Mouse (Mus musculus) kidney, embryonic 15.5 days (tissue): ENCODE data around the gene Fnbp1. TPM values are rescaled to one million over a fixed set of nuclear protein-coding genes. Genes with fewer than 3 reads are reported as not detected.

Experiments used
- ATAC-seq: fragments of 200-750 bp; cut with Nextera tagmentation; replicated peaks from 2 replicates; pipeline ENCODE4 v1.8.0; 2017; ENCODE audit warnings: moderate TSS enrichment; ENCODE audit not compliant: low FRiP score
- H3K27ac ChIP-seq: fragments of 300-500 bp; sonication (generic); 2 replicates; pipeline ENCODE4 v1.5.1; 2015; ENCODE audit warnings: mild to moderate bottlenecking, inconsistent platforms
- H3K27me3 ChIP-seq: fragments of 300-500 bp; sonication (generic); 2 replicates; pipeline ENCODE4 v1.6.1; 2015; ENCODE audit warnings: inconsistent platforms
- H3K36me3 ChIP-seq: fragments of 300-500 bp; sonication (generic); 2 replicates; pipeline ENCODE4 v1.6.1; 2015; ENCODE audit warnings: inconsistent platforms
- H3K4me1 ChIP-seq: fragments of 300-500 bp; sonication (generic); 2 replicates; pipeline ENCODE4 v1.6.1; 2015; ENCODE audit warnings: inconsistent platforms
- H3K4me2 ChIP-seq: fragments of 300-500 bp; sonication (generic); 2 replicates; pipeline ENCODE4 v1.6.1; 2015; ENCODE audit warnings: moderate library complexity, mild to moderate bottlenecking, inconsistent platforms
- H3K4me3 ChIP-seq: fragments of 300-500 bp; sonication (generic); replicated peaks from 2 replicates; pipeline ENCODE4 v1.5.1; 2015; ENCODE audit warnings: mild to moderate bottlenecking, inconsistent platforms
- H3K9ac ChIP-seq: fragments of 300-500 bp; sonication (generic); 2 replicates; pipeline ENCODE4 v1.6.1; 2015; ENCODE audit warnings: mild to moderate bottlenecking, inconsistent platforms
- H3K9me3 ChIP-seq: fragments of 300-500 bp; sonication (generic); replicated peaks from 2 replicates; pipeline ENCODE4 v1.6.1; 2016; ENCODE audit warnings: inconsistent platforms
- WGBS: fragments of 180-500 bp; shearing (Covaris S2); methylation state at CpG from one replicate; pipeline ENCODE4 v1.1.7; 2015; ENCODE audit warnings: mixed read lengths; 5-methylcytosine and 5-hydroxymethylcytosine counted together
- polyA plus RNA-seq: library from polyadenylated mRNA; unstranded; fragments of >200 nt; fragmentation: Nextera tagmentation; extraction: Ambion mirVana; gene quantifications from 2 replicates; pipeline ENCODE4 v1.2.1, GENCODE M21; 2015

The Fnbp1 gene
- polyA plus RNA-seq, 1 experiment from 2014 or later, result 22.4 TPM

DNA sequence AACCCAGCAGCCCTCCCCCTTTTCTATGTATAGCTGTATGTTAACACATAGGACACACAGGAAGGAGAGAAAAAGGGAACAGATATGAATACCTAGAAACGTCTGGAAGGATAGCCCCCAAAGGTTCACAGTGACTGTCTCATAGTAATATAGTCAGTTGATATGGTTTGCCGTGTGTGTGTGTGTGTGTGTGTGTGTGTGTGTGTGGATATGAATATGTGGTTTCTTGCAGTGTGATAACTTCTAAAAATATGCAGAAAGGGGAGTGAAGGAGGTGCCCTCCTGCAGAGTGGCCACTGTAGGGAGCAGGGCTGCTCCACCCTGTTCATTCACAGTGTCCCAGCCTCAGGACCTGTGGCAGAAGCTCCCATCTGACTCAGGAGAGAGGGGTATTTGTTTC is 136.4 kb downstream of the Fnbp1 start:
- Histone ChIP-seq H3K9ac (no peak overlapping the region), H3K27ac (no peak overlapping the region), H3K4me3 (no peak overlapping the region), H3K4me2 (no peak overlapping the region), H3K4me1 (no peaks in the 10 kb centered on the region), H3K9me3 (no peaks in the 10 kb centered on the region), H3K27me3 (no peaks in the 10 kb centered on the region), H3K36me3 (peaks cover 38% of the 10 kb centered on the region)
- ATAC-seq, result no peak
- WGBS, result 89% methylated on average over 2 of the region's 2 CpGs

DNA sequence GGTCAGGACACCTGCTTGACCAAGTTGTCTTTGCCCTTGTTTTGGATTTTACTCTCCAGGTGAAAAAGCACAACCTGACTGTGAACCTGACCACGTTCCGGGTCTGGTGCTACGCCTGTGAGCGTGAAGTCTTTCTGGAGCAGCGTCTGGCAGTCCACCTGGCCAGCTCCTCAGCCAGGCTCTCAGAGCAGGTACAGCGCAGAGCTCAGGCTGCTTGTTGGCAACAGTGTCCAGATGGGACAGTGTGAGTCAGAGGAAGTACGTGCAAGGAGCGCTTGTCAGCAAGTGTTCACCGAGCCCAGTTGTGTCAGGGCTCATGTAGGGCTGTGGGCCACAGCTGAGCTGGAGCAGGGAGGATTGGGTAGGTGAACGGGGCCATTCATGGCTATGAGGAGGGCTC is 139.0 kb downstream of the Fnbp1 start:
- Histone ChIP-seq H3K9ac (no peak overlapping the region), H3K27me3 (no peaks in the 10 kb centered on the region), H3K4me1 (no peaks in the 10 kb centered on the region), H3K27ac (no peak overlapping the region), H3K4me2 (no peak overlapping the region), H3K9me3 (no peaks in the 10 kb centered on the region), H3K4me3 (no peak overlapping the region), H3K36me3 (peaks cover 39% of the 10 kb centered on the region)
- WGBS, result 88% methylated on average over 10 of the region's 10 CpGs
- no peak for ATAC-seq

DNA sequence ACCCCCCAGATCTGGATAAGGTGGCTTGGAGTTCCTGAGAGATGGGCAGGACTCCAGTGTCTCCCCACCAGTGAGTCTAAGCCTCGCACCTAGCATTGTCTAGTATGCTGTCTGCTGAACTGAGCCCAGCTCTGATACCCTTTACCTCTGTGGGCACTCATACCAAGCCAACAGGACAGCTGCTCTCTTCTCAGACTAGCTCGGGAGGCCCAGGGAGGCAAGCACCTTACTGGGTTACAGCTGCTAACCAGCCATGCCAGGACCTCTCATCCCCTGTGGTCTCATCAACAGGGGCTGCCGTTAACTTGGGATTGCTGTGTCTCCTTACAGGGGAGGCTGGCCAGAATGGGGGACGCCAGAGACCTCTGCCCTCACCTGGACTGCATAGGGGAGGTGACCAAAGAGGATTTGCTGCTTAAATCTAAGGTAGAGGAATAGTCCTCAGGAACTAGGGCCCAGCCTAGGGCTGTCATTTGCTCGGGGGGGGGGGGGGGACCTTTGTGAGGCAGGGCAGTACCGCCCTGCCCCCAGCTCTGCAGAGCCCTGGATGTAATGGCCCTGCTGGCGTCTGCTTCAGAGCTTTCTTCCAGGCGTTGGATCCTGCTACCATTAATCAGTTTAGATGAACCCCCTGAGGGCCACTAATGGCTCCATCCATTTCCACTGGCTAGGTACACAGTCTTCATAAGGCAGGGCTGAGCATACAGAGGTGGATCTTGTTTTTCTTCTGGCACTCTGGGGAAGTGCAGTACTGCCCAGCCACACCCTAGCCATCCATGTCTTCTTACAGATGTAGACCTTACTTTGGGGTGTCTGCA is 143.2 kb downstream of the Fnbp1 start:
- Histone ChIP-seq H3K4me1 (peaks cover 13% of the 10 kb centered on the region), H3K4me3 (no peak overlapping the region), H3K27ac (no peak overlapping the region), H3K9me3 (no peaks in the 10 kb centered on the region), H3K9ac (no peak overlapping the region), H3K4me2 (no peak overlapping the region), H3K27me3 (no peaks in the 10 kb centered on the region), H3K36me3 (peaks cover 19% of the 10 kb centered on the region)
- no peak for ATAC-seq
- WGBS, result 51% methylated on average over 8 of the region's 8 CpGs

DNA sequence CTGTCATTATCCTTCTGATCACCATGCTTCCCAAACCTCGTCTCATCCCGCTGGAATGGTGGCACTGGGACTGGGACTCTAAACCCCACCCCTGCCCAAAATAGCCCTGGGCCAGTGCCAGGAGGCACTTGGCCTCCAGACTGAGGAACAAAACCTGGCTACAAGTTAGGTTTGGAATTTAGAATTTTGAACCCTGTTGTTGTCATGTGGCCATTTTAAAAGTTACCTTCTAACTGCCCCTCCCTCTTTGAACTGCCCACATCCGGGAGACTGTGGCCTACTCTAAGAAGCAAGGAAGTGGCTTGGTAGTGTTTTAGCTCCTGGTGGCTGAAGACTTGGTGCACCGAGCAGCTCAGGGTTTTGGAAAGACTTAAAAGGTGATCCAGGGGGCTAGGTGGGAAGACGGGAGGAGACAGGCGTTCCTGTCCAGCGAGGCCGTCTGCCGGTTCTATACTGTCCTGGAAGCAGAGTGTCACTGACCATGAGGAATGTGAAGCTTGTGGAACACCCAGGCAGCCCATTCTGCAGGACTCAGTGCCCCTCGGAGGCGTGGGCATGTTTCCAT is 146.3 kb downstream of the Fnbp1 start:
- peak overlapping the region; percentile 1; the same call in 1 of the 2 replicates for H3K4me2 ChIP-seq
- 0 out of 2 replicates have a peak, but pooled peaks have one; percentile 6 for ATAC-seq

DNA sequence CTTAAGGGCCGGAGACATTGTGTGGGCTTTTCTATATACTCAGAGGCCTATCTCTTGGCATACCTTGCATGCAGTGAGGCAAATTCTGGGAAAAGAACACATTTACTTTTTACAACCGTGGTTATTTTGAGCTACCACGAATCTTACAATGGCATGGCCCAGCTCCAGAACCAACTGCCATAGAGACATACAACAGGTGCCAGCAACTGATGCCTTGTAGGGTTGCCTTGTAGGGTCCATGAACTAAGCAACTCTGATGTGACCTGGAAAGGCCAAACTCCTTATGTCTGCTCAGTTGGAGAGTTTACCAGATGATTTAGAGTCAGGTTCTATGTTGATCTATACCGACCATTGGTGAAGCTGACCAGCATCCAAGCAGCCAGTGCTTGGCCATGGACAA is 147.0 kb downstream of the Fnbp1 start:
- no peak overlapping the region for H3K27ac ChIP-seq
- no peaks in the 10 kb centered on the region for H3K9me3 ChIP-seq
- no peak overlapping the region for H3K4me3 ChIP-seq
- H3K9ac ChIP-seq, result no peak overlapping the region
- peaks cover 5% of the 10 kb centered on the region; the same call in 1 of the 2 replicates for H3K36me3 ChIP-seq
- no peak overlapping the region for H3K4me2 ChIP-seq
- no peak for ATAC-seq
- WGBS, result 90% methylated on average over 4 of the region's 4 CpGs
- H3K4me1 ChIP-seq, result peaks cover 13% of the 10 kb centered on the region
- no peaks in the 10 kb centered on the region for H3K27me3 ChIP-seq

More for the DNA sequence above, 146.3 kb downstream of the Fnbp1 start:
- Histone ChIP-seq H3K27me3 (no peaks in the 10 kb centered on the region), H3K36me3 (peaks cover 11% of the 10 kb centered on the region; the same call in 1 of the 2 replicates), H3K9me3 (no peaks in the 10 kb centered on the region), H3K4me3 (no peak overlapping the region), H3K9ac (no peak overlapping the region), H3K4me1 (peaks cover 13% of the 10 kb centered on the region), H3K27ac (no peak overlapping the region)
- 66% methylated on average over 11 of the region's 11 CpGs for WGBS

DNA sequence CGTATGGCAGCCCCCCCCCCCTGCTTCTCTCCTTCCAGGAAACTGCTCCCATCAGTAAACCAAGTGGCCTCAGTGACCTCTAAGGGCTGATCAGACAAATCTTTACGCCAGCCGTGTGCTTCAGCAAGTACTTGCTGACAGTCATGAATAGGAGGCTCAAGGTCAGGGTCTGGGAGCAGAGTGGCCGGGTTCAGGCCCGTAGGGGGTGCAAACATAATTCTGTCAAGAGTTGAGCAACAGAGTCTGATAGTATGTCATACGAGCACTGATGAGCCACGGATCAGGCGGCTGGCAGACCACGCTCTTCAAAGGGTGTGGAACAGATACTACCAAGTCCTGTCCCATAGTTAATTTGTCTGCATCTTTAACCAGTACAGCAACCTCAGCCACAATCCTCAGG is 151.6 kb downstream of the Fnbp1 start:
- 66% methylated on average over 9 of the region's 9 CpGs for WGBS
- H3K36me3 ChIP-seq, result no peaks in the 10 kb centered on the region
- no peak for ATAC-seq
- H3K9me3 ChIP-seq, result no peaks in the 10 kb centered on the region
- H3K4me1 ChIP-seq, result peaks cover 9% of the 10 kb centered on the region
- no peaks in the 10 kb centered on the region for H3K27me3 ChIP-seq
- no peak overlapping the region for H3K27ac ChIP-seq
- H3K9ac ChIP-seq, result no peak overlapping the region
- no peak overlapping the region for H3K4me3 ChIP-seq
- no peak overlapping the region for H3K4me2 ChIP-seq

DNA sequence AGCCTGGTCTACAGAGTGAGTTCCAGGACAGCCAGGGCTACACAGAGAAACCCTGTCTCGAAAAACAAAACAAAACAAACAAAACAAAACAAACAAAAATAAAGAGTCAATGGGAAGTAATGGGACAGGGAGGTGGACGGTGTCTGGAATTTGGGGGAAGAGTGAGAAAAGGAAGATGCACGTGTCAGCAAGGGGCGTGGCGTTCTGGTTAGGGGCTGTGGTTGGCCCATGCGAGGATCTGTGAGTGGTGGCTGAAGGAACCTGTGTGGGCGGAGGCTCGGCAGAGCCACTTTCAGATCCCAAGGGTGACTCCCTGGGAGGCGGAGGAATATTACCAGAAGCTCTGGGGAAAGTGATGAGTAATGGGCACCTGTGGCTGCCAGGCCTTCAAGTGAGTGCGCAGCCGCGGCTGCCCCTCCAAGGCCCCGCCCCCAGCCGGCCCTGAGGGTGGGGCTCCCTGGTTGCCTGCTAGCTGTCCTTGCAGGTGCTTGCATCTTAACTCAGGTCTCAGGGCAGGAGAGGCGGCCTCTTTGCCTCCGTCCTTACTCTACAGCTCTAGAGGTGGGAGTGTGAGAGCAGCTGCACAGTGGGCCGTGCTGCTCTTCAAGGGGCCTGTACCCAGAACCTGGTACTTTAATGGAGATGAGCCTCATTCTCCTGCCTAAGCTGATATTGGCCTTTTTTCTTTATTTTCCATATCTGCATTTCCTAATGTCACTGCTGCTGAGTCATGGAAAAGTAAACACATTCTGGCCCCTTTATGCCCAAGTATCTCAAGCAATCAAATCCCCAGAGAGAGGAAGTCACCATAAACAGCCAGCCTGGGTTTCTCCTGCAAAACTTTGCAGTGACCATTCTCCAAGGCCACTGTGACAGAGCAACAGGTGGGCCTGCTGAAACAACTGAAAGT is 156.4 kb downstream of the Fnbp1 start:
- no peak for ATAC-seq
- Histone ChIP-seq H3K9me3 (no peaks in the 10 kb centered on the region), H3K36me3 (no peaks in the 10 kb centered on the region), H3K4me2 (peak overlapping the region; percentile 35), H3K4me1 (peaks cover 33% of the 10 kb centered on the region), H3K9ac (no peak overlapping the region), H3K27ac (peak overlapping the region; percentile 35), H3K4me3 (0 out of 2 replicates have a peak overlapping the region, but pooled peaks have one; percentile 2), H3K27me3 (no peaks in the 10 kb centered on the region)
- WGBS, result 26% methylated on average over 17 of the region's 17 CpGs

DNA sequence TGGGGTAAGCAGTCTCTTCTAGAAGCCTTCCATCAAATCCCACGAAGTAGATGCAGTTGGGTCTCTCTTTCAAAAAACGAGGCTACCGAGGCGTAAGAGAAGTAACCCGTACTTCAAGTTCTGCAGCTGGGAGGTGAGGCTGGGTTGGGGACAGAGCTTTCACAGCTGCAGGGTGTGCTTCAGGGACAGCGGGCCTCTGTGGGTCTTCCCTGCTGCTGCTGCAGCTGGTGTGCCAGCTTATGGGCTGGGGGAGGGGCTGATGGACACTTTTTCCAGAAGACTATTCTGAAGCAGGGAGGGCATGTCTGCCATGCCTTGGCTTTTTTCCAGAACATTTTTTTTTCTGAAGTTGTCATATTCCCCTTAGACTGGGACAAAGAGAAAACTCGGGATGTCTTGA is 158.8 kb downstream of the Fnbp1 start:
- H3K4me3 ChIP-seq, result peak overlapping the region; percentile 82
- 0 out of 2 replicates have a peak overlapping the region, but pooled peaks have one; percentile 77 for H3K27ac ChIP-seq
- H3K9me3 ChIP-seq, result no peaks in the 10 kb centered on the region
- no peaks in the 10 kb centered on the region for H3K27me3 ChIP-seq
- peaks cover 33% of the 10 kb centered on the region for H3K4me1 ChIP-seq
- peak overlapping the region; percentile 84 for H3K4me2 ChIP-seq
- 42% methylated on average over 7 of the region's 7 CpGs for WGBS
- H3K36me3 ChIP-seq, result peaks cover 21% of the 10 kb centered on the region
- no peak for ATAC-seq
- H3K9ac ChIP-seq, result no peak overlapping the region

DNA sequence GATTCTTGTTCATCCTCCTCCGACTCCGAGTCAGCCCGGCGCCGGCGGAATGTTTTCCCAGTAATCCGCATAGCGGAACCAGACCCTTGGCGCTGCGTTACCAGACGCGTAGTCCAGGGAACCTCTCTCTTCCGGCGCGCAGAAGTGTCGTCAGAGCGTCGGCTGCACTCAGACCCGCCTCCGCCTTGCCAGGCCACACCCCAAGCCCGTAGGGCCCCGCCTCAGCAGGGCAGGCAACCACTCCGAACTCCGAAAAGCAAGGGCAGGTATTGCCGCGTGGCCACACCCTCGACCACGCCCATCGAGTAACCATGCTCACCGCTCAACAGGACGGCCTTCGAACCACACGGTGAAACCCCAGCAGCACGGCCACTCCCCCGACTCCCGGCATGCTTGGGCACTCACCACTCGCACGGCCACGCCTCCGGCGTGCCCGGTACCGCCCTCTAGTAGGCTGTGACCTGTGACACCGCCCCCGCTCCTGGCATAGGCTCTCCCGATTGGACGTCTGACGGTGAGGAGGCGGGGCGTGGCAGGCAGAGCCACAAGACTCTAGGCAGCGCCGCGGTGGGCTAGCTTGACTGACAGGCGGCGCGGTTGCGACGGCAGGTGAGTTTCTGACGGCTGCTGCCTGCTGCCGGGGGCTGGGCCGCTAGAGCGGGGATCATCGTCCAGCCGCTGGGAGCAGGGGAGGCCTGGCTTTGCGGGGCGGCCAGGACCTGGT is 159.9 kb downstream of the Fnbp1 start, which contains the start of the genes BC005624 and Usp20:
TSS of gene BC005624 (minus strand) at position 412 of the 724 bp plus-strand sequence.
TSS of gene Usp20 (plus strand) at position 490 of the 724 bp plus-strand sequence.
- Histone ChIP-seq H3K9ac (peak within 1 kb of the TSS; percentile 68), H3K9me3 (no peaks in the 10 kb centered on the region), H3K27ac (peak within 1 kb of the TSS; percentile 77), H3K27me3 (no peaks in the 10 kb centered on the region), H3K4me1 (peaks cover 33% of the 10 kb centered on the region), H3K4me3 (peak within 1 kb of the TSS; percentile 82), H3K4me2 (peak within 1 kb of the TSS; percentile 84), H3K36me3 (peaks cover 30% of the 10 kb centered on the region)
- peak; percentile 98 for ATAC-seq
- under 1% methylated on average over 66 of the region's 66 CpGs for WGBS
